Mouse (Mus musculus) CH12.LX (cell line): ENCODE measurements around the gene Kif18b. TPM values are rescaled to one million over a fixed set of nuclear protein-coding genes. Genes with fewer than 3 reads are reported as not detected.
A peak's percentile ranks its signal among the peaks of the same experiment; 100 is the strongest.

Experiments
- DNase-seq: peaks from one replicate; pipeline ENCODE4 v3.0.0-alpha.2; 2013; ENCODE audit errors: extremely low read depth
- H3K27ac ChIP-seq: 2 replicates; pipeline ENCODE4 v1.5.1; 2012; ENCODE audit warnings: low read depth, mild to moderate bottlenecking, control low read depth, moderate library complexity; ENCODE audit not compliant: insufficient read depth
- H3K27me3 ChIP-seq: replicated peaks from 2 replicates; pipeline ENCODE3; 2012; ENCODE audit warnings: inconsistent platforms
- H3K36me3 ChIP-seq, 2 experiments: replicated peaks in 1 of 2; 2 replicates each; pipeline versions ENCODE3 to v1.6.1; 2012; ENCODE audit warnings: inconsistent platforms in 1 of 2, low read length in 1 of 2, mild to moderate bottlenecking in 1 of 2, mixed read lengths in 1 of 2, moderate library complexity in 1 of 2; ENCODE audit not compliant: control insufficient read depth in 1 of 2, insufficient read depth in 1 of 2
- H3K4me1 ChIP-seq, 2 experiments: 2 replicates each; pipeline ENCODE4 v1.6.1; 2012; ENCODE audit warnings: inconsistent platforms in 1 of 2, moderate library complexity in 1 of 2; ENCODE audit not compliant: insufficient read depth in 2 of 2, control insufficient read depth in 1 of 2
- H3K4me2 ChIP-seq: 2 replicates; pipeline ENCODE4 v1.6.1; 2012; ENCODE audit warnings: low read depth, mild to moderate bottlenecking, control low read depth; ENCODE audit not compliant: poor library complexity, insufficient read depth, severe bottlenecking
- H3K4me3 ChIP-seq, 3 experiments: fragments of 150-350 bp in 1 of 3; sonication (generic) in 1 of 3; replicated peaks in 1 of 3; 2 replicates each; pipeline versions ENCODE3 to v1.5.1; 2011 to 2012; ENCODE audit warnings: low read depth in 2 of 3, low read length in 2 of 3, mild to moderate bottlenecking in 2 of 3, moderate library complexity in 2 of 3, control low read depth in 1 of 3, improper control_type of control experiment in 1 of 3, inconsistent platforms in 1 of 3, mixed read lengths in 1 of 3; ENCODE audit not compliant: poor library complexity in 1 of 3
- H3K79me2 ChIP-seq: replicated peaks from 2 replicates; pipeline ENCODE4 v1.6.1; 2012; ENCODE audit warnings: mild to moderate bottlenecking, moderate library complexity; ENCODE audit not compliant: control insufficient read depth, poor library complexity, insufficient read depth, severe bottlenecking; ENCODE audit errors: extremely low read depth
- H3K9ac ChIP-seq: 2 replicates; pipeline ENCODE4 v1.6.1; 2012; ENCODE audit warnings: low read depth, mild to moderate bottlenecking, control low read depth, moderate library complexity; ENCODE audit not compliant: insufficient read depth
- H3K9me3 ChIP-seq: replicated peaks from 2 replicates; pipeline ENCODE3; 2012; ENCODE audit warnings: low read length, inconsistent platforms, mixed read lengths
- BHLHE40 ChIP-seq: IDR thresholded peaks from 2 replicates; pipeline ENCODE4 v1.6.1; 2011; ENCODE audit warnings: mild to moderate bottlenecking, low read depth, low read length, improper control_type of control experiment
- CHD1 ChIP-seq: IDR thresholded peaks from 2 replicates; pipeline ENCODE4 v1.6.1; 2012; ENCODE audit warnings: low read depth, low read length, improper control_type of control experiment, inconsistent platforms
- CHD2 ChIP-seq: IDR thresholded peaks from 2 replicates; pipeline ENCODE4 v1.6.1; 2011; ENCODE audit warnings: low read length, improper control_type of control experiment
- CTCF ChIP-seq, 2 experiments: IDR thresholded peaks in 1 of 2; conservative IDR thresholded peaks in 1 of 2; 2 replicates each; pipeline ENCODE4 v1.5.1; 2011 to 2012; ENCODE audit warnings: low read depth in 2 of 2, low read length in 2 of 2, improper control_type of control experiment in 1 of 2, inconsistent platforms in 1 of 2, mild to moderate bottlenecking in 1 of 2, moderate library complexity in 1 of 2
- E2F4 ChIP-seq: IDR thresholded peaks from 2 replicates; pipeline ENCODE4 v1.6.1; 2011; ENCODE audit warnings: low read depth, low read length, improper control_type of control experiment; ENCODE audit not compliant: insufficient replicate concordance
- ETS1 ChIP-seq: conservative IDR thresholded peaks from 2 replicates; pipeline ENCODE4 v1.6.1; 2012; ENCODE audit warnings: low read depth, mild to moderate bottlenecking, inconsistent platforms, low read length, improper control_type of control experiment, moderate library complexity
- IRF4 ChIP-seq: IDR thresholded peaks from 2 replicates; pipeline ENCODE4 v1.6.1; 2014; ENCODE audit warnings: low read depth, mild to moderate bottlenecking, inconsistent platforms, low read length, improper control_type of control experiment
- JUN ChIP-seq: IDR thresholded peaks from 2 replicates; pipeline ENCODE4 v1.6.1; 2011; ENCODE audit warnings: low read depth, mild to moderate bottlenecking, low read length, improper control_type of control experiment, moderate library complexity; ENCODE audit not compliant: insufficient read depth
- KAT2A ChIP-seq: IDR thresholded peaks from 2 replicates; pipeline ENCODE4 v1.6.1; 2012; ENCODE audit warnings: low read length, improper control_type of control experiment, inconsistent platforms; ENCODE audit not compliant: insufficient replicate concordance
- MAFK ChIP-seq: IDR thresholded peaks from 2 replicates; pipeline ENCODE4 v1.6.1; 2011; ENCODE audit warnings: low read length, improper control_type of control experiment; ENCODE audit not compliant: insufficient replicate concordance
- MEF2A ChIP-seq: IDR thresholded peaks from 2 replicates; pipeline ENCODE4 v1.6.1; 2014; ENCODE audit warnings: low read depth, mild to moderate bottlenecking, inconsistent platforms, low read length, improper control_type of control experiment, borderline replicate concordance
- MXI1 ChIP-seq: IDR thresholded peaks from 2 replicates; pipeline ENCODE4 v1.6.1; 2011; ENCODE audit warnings: mild to moderate bottlenecking, low read depth, low read length, improper control_type of control experiment
- MYC ChIP-seq: IDR thresholded peaks from 2 replicates; pipeline ENCODE4 v1.6.1; 2011; ENCODE audit warnings: low read depth, mild to moderate bottlenecking, improper control_type of control experiment, low read length
- NELFE ChIP-seq: IDR thresholded peaks from 2 replicates; pipeline ENCODE4 v1.6.1; 2011; ENCODE audit warnings: low read depth, low read length, improper control_type of control experiment
- NRF1 ChIP-seq: IDR thresholded peaks from 2 replicates; pipeline ENCODE4 v1.6.1; 2014; ENCODE audit warnings: low read depth, mild to moderate bottlenecking, inconsistent platforms, low read length, improper control_type of control experiment, moderate library complexity
- RAD21 ChIP-seq: IDR thresholded peaks from 2 replicates; pipeline ENCODE4 v1.6.1; 2011; ENCODE audit warnings: low read depth, mild to moderate bottlenecking, low read length, improper control_type of control experiment, moderate library complexity
- RCOR1 ChIP-seq: conservative IDR thresholded peaks from 2 replicates; pipeline ENCODE4 v1.6.1; 2012; ENCODE audit warnings: low read depth, mild to moderate bottlenecking, inconsistent platforms, low read length, improper control_type of control experiment
- SIN3A ChIP-seq: IDR thresholded peaks from 2 replicates; pipeline ENCODE4 v1.6.1; 2012; ENCODE audit warnings: low read length, improper control_type of control experiment, inconsistent platforms
- SMC3 ChIP-seq: IDR thresholded peaks from 2 replicates; pipeline ENCODE4 v1.6.1; 2011; ENCODE audit warnings: low read depth, low read length, improper control_type of control experiment
- TCF12 ChIP-seq: IDR thresholded peaks from 2 replicates; pipeline ENCODE4 v1.6.1; 2014; ENCODE audit warnings: low read depth, mild to moderate bottlenecking, inconsistent platforms, low read length, improper control_type of control experiment
- UBTF ChIP-seq: IDR thresholded peaks from 2 replicates; pipeline ENCODE4 v1.6.1; 2012; ENCODE audit warnings: low read depth, mild to moderate bottlenecking, inconsistent platforms, low read length, improper control_type of control experiment, moderate library complexity
- USF1 ChIP-seq: IDR thresholded peaks from 2 replicates; pipeline ENCODE4 v1.6.1; 2014; ENCODE audit warnings: low read depth, mild to moderate bottlenecking, inconsistent platforms, low read length, improper control_type of control experiment
- USF2 ChIP-seq: conservative IDR thresholded peaks from 2 replicates; pipeline ENCODE4 v1.6.1; 2011; ENCODE audit warnings: low read depth, low read length, improper control_type of control experiment
- ZC3H11A ChIP-seq: IDR thresholded peaks from 2 replicates; pipeline ENCODE4 v1.6.1; 2012; ENCODE audit warnings: low read depth, mild to moderate bottlenecking, inconsistent platforms, low read length, improper control_type of control experiment
- ZMIZ1 ChIP-seq: IDR thresholded peaks from 2 replicates; pipeline ENCODE4 v1.6.1; 2012; ENCODE audit warnings: low read depth, mild to moderate bottlenecking, inconsistent platforms, low read length, improper control_type of control experiment
- ZNF384 ChIP-seq: IDR thresholded peaks from 2 replicates; pipeline ENCODE4 v1.6.1; 2012; ENCODE audit warnings: low read depth, low read length, improper control_type of control experiment, inconsistent platforms
- dilution Hi-C: fragments of 300-500 bp; cut with MboI; formaldehyde crosslinking; loops from 2 replicates; pipeline ENCODE4 v1.14.3; 2020; ENCODE audit warnings: low sequenced_read_pairs; ENCODE audit not compliant: extremely low pct_unique_long_range_greater_than_20kb, extremely low pct_ligation_motif_present
- in situ Hi-C: fragments of 300-500 bp; cut with MboI; formaldehyde crosslinking; loops from 3 replicates; pipeline ENCODE4 v1.14.3; 2019; ENCODE audit warnings: low sequenced_read_pairs, low pct_ligation_motif_present, low pct_unique_long_range_greater_than_20kb, mixed read lengths
- polyA plus RNA-seq: library from polyadenylated mRNA; unstranded; fragments of >175 nt; gene quantifications from 2 replicates; pipeline ENCODE4 v1.2.1, GENCODE M21; 2012; ENCODE audit warnings: low read depth; ENCODE audit not compliant: insufficient read length
- total RNA-seq, 2 experiments: library from RNA; depleted of rRNA; stranded (reverse); fragments of 300-350 nt in 1 of 2; fragments of >200 nt in 1 of 2; gene quantifications; 2 replicates each; pipeline ENCODE4 v1.2.3; 2012 to 2014

The Kif18b gene
- total and polyA plus RNA-seq, 3 experiments: 32.6 to 54.4 (median 54.0) TPM

DNA sequence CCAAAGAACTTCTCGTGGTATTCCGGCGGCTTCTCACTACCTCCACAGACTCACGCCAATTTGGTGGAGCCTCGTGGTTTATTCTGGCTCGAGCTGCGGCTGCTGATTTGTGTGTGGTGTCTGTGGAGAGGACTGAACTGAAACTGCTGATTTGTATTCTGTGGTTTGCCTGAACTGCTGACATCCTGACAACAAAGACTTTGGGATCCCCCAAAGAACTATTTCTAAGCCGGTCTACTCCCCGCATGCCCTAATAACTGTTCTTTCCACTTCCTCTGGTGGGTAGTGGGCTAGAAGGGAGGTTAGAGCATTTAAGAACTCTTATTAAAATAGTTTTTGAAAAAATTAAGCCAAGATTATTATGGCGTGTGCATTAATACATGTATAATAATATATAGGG, 5.7 kb upstream of the Kif18b start (continued):
- TF ChIP-seq NRF1: 0 out of 2 replicates have a peak, but pooled peaks have one; percentile 2
- no peak for TF ChIP-seq NELFE
- peak; percentile 76 for TF ChIP-seq RCOR1
- TF ChIP-seq USF2: no peak
- TF ChIP-seq IRF4: peak; percentile 98
- peak; percentile 71 for TF ChIP-seq CHD2
- TF ChIP-seq BHLHE40: peak; percentile 94
- peak; percentile 89; the same call in 1 of the 2 replicates for TF ChIP-seq TCF12
- no peak for TF ChIP-seq CHD1
- TF ChIP-seq ZNF384: peak; percentile 60
- TF ChIP-seq SIN3A: peak; percentile 90
- TF ChIP-seq KAT2A: no peak
- TF ChIP-seq JUN: peak; percentile 36; the same call in 1 of the 2 replicates
- no peak for TF ChIP-seq ZC3H11A
- 0 out of 2 replicates have a peak, but pooled peaks have one; percentile 6 for TF ChIP-seq E2F4
- TF ChIP-seq ETS1: peak; percentile 90
- no peak for TF ChIP-seq USF1
- peak; percentile 74; the same call in 1 of the 2 replicates for TF ChIP-seq MXI1
- TF ChIP-seq ZMIZ1: no peak

DNA sequence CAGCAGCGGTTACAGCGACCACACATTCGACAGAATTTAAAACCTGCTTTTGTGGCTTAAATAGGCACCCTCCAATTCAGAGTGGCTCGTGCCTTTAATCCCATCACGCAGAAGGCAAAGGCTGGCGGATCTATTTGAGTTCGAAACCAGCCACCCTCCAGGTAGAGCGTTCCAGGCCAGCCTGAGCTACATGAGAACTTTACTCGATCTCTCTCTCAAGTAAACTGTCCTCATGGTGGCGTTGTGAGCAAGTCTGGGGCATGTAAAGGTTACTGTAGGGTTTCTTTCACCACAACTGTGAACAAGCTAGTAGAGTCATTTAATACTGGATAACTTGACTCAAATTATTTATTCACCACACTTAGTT, 410 bp upstream of the Kif18b start:
- H3K4me1 ChIP-seq: peaks cover 11 to 34% of the 10 kb centered on the region in 2 experiments

More for the DNA sequence above, 410 bp upstream of the Kif18b start:
- Histone ChIP-seq H3K9me3 (peaks cover 3% of the 10 kb centered on the region), H3K4me3 (peak overlapping the region; percentile 59 to 83 (median 71)), H3K27ac (peak overlapping the region; percentile 89), H3K36me3 (peaks cover 0 to 20% of the 10 kb centered on the region in 2 experiments), H3K4me2 (peak overlapping the region; percentile 63; the same call in 1 of the 2 replicates), H3K27me3 (peaks cover 8% of the 10 kb centered on the region), H3K9ac (peak overlapping the region; percentile 59), H3K79me2 (peaks cover 41% of the 10 kb centered on the region)
- in situ Hi-C loops (no loop called here), dilution Hi-C loops (no loop called here)
- peak; percentile 95 for DNase-seq
- TF ChIP-seq MAFK: 0 out of 2 replicates have a peak, but pooled peaks have one; percentile 49
- peak; percentile 75; the same call in 1 of the 2 replicates for TF ChIP-seq UBTF
- TF ChIP-seq NELFE: no peak
- TF ChIP-seq SMC3: peak; percentile 67
- TF ChIP-seq CTCF (conservative IDR thresholded peaks at IDR 0.05 in 1 of 2, IDR thresholded peaks at IDR 0.05 in 1 of 2; ENCODE audit: low read depth in 2 of 2, low read length in 2 of 2): peak in 1 of 2 experiments; percentile 75; a peak in 3 of 4 replicates
- TF ChIP-seq MEF2A: peak; percentile 36; the same call in 1 of the 2 replicates
- peak; percentile 63 for TF ChIP-seq RAD21
- no peak; the same call in 1 of the 2 replicates for TF ChIP-seq ZMIZ1
- TF ChIP-seq MXI1: no peak
- peak; percentile 74; the same call in 1 of the 2 replicates for TF ChIP-seq MYC
- TF ChIP-seq TCF12: no peak
- no peak for TF ChIP-seq SIN3A
- peak; percentile 45 for TF ChIP-seq IRF4
- peak; percentile 86 for TF ChIP-seq BHLHE40
- TF ChIP-seq RCOR1: peak; percentile 76
- TF ChIP-seq ZC3H11A: peak; percentile 39; the same call in 1 of the 2 replicates
- peak; percentile 49; the same call in 1 of the 2 replicates for TF ChIP-seq ETS1
